Mouse (Mus musculus): ENCODE measurements around the gene I830077J02Rik. TPM values are rescaled to one million over a fixed set of nuclear protein-coding genes. Genes with fewer than 3 reads are reported as not detected.

Gene I830077J02Rik
- total RNA-seq, 2 experiments from 2014 or later = 22.2 to 29.2 TPM

Other genes with a start within 250 kb of the I830077J02Rik start
- 27.8 and 30.0 TPM in 2 replicates for gene Ddx20, start 245.1 kb downstream of the I830077J02Rik start, total RNA-seq (2014; fragmentation: Nextera tagmentation)
- gene Ddx20, start 245.1 kb downstream of the I830077J02Rik start, total RNA-seq (2017) = 50.3 and 58.6 TPM in 2 replicates
- gene Inka2, start 228.1 kb downstream of the I830077J02Rik start, total RNA-seq (2014; fragmentation: Nextera tagmentation) = not detected in 2 replicates
- gene Inka2, start 228.1 kb downstream of the I830077J02Rik start, total RNA-seq (2017) = 0.26 TPM in 1 of 2 replicates, not detected in the other
- gene Rap1a, start 131.3 kb downstream of the I830077J02Rik start, total RNA-seq (2014; fragmentation: Nextera tagmentation) = 93.1 and 98.0 TPM in 2 replicates
- 138 and 144 TPM in 2 replicates for gene Rap1a, start 131.3 kb downstream of the I830077J02Rik start, total RNA-seq (2017)
- 1.4 and 1.5 TPM in 2 replicates for gene Adora3, start 61.8 kb downstream of the I830077J02Rik start, total RNA-seq (2014; fragmentation: Nextera tagmentation)
- gene Adora3, start 61.8 kb downstream of the I830077J02Rik start, total RNA-seq (2017) = 0.26 and 1.9 TPM in 2 replicates
- 0.28 TPM in 1 of 2 replicates, not detected in the other for gene Tmigd3, start 61.8 kb downstream of the I830077J02Rik start, total RNA-seq (2014; fragmentation: Nextera tagmentation)
- gene Tmigd3, start 61.8 kb downstream of the I830077J02Rik start, total RNA-seq (2017) = not detected in 2 replicates
- gene Wdr77, start 26.7 kb upstream of the I830077J02Rik start, total RNA-seq (2014; fragmentation: Nextera tagmentation) = 75.6 and 98.5 TPM in 2 replicates
- gene Wdr77, start 26.7 kb upstream of the I830077J02Rik start, total RNA-seq (2017) = 35.9 and 49.0 TPM in 2 replicates
- gene Atp5f1, start 27.4 kb upstream of the I830077J02Rik start, total RNA-seq (2014; fragmentation: Nextera tagmentation) = 389 and 444 TPM in 2 replicates
- gene Atp5f1, start 27.4 kb upstream of the I830077J02Rik start, total RNA-seq (2017) = 507 and 649 TPM in 2 replicates
- gene Ovgp1, start 41.0 kb upstream of the I830077J02Rik start, total RNA-seq (2014; fragmentation: Nextera tagmentation) = 4.6 and 10.2 TPM in 2 replicates
- gene Ovgp1, start 41.0 kb upstream of the I830077J02Rik start, total RNA-seq (2017) = 0.78 and 0.88 TPM in 2 replicates
- gene Pifo, start 82.0 kb upstream of the I830077J02Rik start, total RNA-seq (2014; fragmentation: Nextera tagmentation) = not detected in 2 replicates
- not detected in 2 replicates for gene Pifo, start 82.0 kb upstream of the I830077J02Rik start, total RNA-seq (2017)
- not detected in 2 replicates for gene Chil5, start 100.2 kb upstream of the I830077J02Rik start, total RNA-seq (2014; fragmentation: Nextera tagmentation)
- gene Chil5, start 100.2 kb upstream of the I830077J02Rik start, total RNA-seq (2017) = 1.6 TPM in 1 of 2 replicates, not detected in the other
- gene Chia1, start 180.6 kb upstream of the I830077J02Rik start, total RNA-seq (2014; fragmentation: Nextera tagmentation) = not detected in 2 replicates
- gene Chia1, start 180.6 kb upstream of the I830077J02Rik start, total RNA-seq (2017) = 0.39 TPM in 1 of 2 replicates, not detected in the other
- gene Chil3, start 234.9 kb upstream of the I830077J02Rik start, total RNA-seq (2014; fragmentation: Nextera tagmentation) = 0.41 and 51.7 TPM in 2 replicates
- gene Chil3, start 234.9 kb upstream of the I830077J02Rik start, total RNA-seq (2017) = 63.3 and 79.3 TPM in 2 replicates

Data from granulocyte monocyte progenitor cell, adult 5-6 weeks (primary cell).